ENCODE assay signal across 17 mouse cellular contexts in the genomic region with DNA sequence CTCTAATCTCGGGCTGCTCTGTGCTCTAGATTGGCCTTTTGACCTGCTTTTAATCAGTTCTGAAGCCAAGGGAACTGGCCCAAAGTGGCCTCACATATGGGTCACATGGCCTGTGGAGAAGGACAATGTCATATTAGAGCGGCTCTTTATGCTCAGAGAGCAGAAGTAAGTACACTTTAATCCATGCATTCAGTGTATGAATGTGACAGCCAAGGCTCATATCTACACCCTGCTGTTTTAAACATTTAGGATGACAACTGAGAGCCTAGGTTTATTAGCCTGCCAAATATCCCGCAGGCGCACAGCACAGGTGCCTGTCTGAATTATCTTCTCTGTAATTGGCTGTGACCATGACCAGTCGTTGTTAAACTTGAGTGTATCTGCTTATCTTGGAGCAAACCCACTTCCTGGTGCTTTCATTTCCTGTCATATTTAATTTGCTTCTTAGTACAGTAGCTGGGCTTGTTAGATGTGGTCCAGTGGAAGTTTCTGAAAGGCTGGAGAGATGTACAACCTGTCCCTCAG. TPM values are rescaled to one million over a fixed set of nuclear protein-coding genes. Genes with fewer than 3 reads are reported as not detected.
DNase-seq lines count a peak whose midpoint lies in the region; ATAC-seq lines count a peak whose summit lies in the region.
"Had no signal": no experiment of that assay in that cellular context is flagged by ENCODE, and none has a peak within 500 bp of the region (broad histone marks: within the 10 kb centered on the region; RNA-seq: fewer than 3 reads in every experiment).

No protein-coding gene starts in this region.

- H3K4me1 ChIP-seq in liver, embryonic 15.5 days (replicated peaks): peaks cover 70% of the 10 kb centered on the region
- peaks cover 9% of the 10 kb centered on the region for H3K4me1 ChIP-seq in heart, embryonic 11.5 days (ENCODE audit: control insufficient read depth, insufficient read depth, low read length)

- peak; percentile 31 for DNase-seq in left cerebral cortex, postnatal 4 days
- no peak for DNase-seq in left cerebral cortex, postnatal 14 days (ENCODE audit: low spot score in 2 of 2)
- peak; percentile 58 for DNase-seq in CD4-positive helper T cell, adult 2 months (ENCODE audit: low read depth, low spot score)
- peak; percentile 67 for DNase-seq in Muller cell, postnatal 12 days (ENCODE audit: inconsistent ontology term)
- DNase-seq in urinary bladder, adult 18-20 months (ENCODE audit: low spot score in 2 of 2): no peak
- no peak for DNase-seq in embryo, embryonic 10 days (ENCODE audit: low spot score)
- DNase-seq: adrenal gland, postnatal 25 days; cerebellum, postnatal 36 days; gastrocnemius, postnatal 25 days; kidney, postnatal 4 days; right cerebral cortex, adult 18-20 months had no signal

- 16% methylated on average over 5 of the region's 5 CpGs for WGBS in liver, embryonic 15.5 days (ENCODE audit: insufficient replicate concordance)
- 59% methylated on average over 5 of the region's 5 CpGs for WGBS in heart, embryonic 11.5 days (ENCODE audit: insufficient replicate concordance)

- no peak for ATAC-seq in liver, embryonic 15.5 days (ENCODE audit: insufficient read depth)
- no peak for ATAC-seq in heart, embryonic 11.5 days (replicated peaks; ENCODE audit: insufficient number of reproducible peaks, low FRiP score, low TSS enrichment)

- H3K36me3 ChIP-seq in liver, embryonic 15.5 days (replicated peaks): no peaks in the 10 kb centered on the region
- H3K36me3 ChIP-seq in heart, embryonic 11.5 days (ENCODE audit: control insufficient read depth, insufficient read depth, low read length): no peaks in the 10 kb centered on the region
- H3K36me3 ChIP-seq: forebrain, embryonic 12.5 days; hindbrain, embryonic 10.5 days; limb, embryonic 10.5 days; stomach, embryonic 15.5 days had no signal

- no peaks in the 10 kb centered on the region for H3K9me3 ChIP-seq in liver, embryonic 15.5 days (replicated peaks)
- no peaks in the 10 kb centered on the region for H3K9me3 ChIP-seq in heart, embryonic 11.5 days (replicated peaks; ENCODE audit: control insufficient read depth, low read length)
- H3K9me3 ChIP-seq: forebrain, embryonic 12.5 days; hindbrain, embryonic 10.5 days; limb, embryonic 10.5 days; stomach, embryonic 15.5 days had no signal

- no peak overlapping the region for H3K9ac ChIP-seq in liver, embryonic 15.5 days
- H3K9ac ChIP-seq in heart, embryonic 11.5 days (ENCODE audit: low read depth, low read length): no peak overlapping the region
- H3K9ac ChIP-seq: forebrain, embryonic 12.5 days; stomach, embryonic 15.5 days had no signal

- H3K27me3 ChIP-seq in liver, embryonic 15.5 days: no peaks in the 10 kb centered on the region
- no peaks in the 10 kb centered on the region for H3K27me3 ChIP-seq in heart, embryonic 11.5 days (ENCODE audit: control insufficient read depth, insufficient read depth, low read length)
- H3K27me3 ChIP-seq: stomach, embryonic 15.5 days had no signal

- no peak overlapping the region for H3K4me3 ChIP-seq in liver, embryonic 15.5 days (replicated peaks)
- H3K4me3 ChIP-seq in heart, embryonic 11.5 days (ENCODE audit: low read depth, low read length): no peak overlapping the region
- H3K4me3 ChIP-seq: forebrain, embryonic 12.5 days; hindbrain, embryonic 10.5 days; limb, embryonic 10.5 days; stomach, embryonic 15.5 days had no signal

- intact Hi-C loops in left cerebral cortex, postnatal 4 days (cut with DNase I): loop anchor here (10.0 kb wide), 1 partner anchor 203 kb away; no protein-coding TSS in a partner anchor
- intact Hi-C loops in left cerebral cortex, postnatal 14 days (cut with DNase I): loop anchor here (5.0 to 10.0 kb wide), 2 partner anchors 200 to 683 kb away; no protein-coding TSS in a partner anchor

- H3K27ac ChIP-seq in liver, embryonic 15.5 days (replicated peaks): peak overlapping the region; percentile 49
- no peak overlapping the region; the same call in 1 of the 2 replicates for H3K27ac ChIP-seq in heart, embryonic 11.5 days (ENCODE audit: low read depth, low read length)
- H3K27ac ChIP-seq: forebrain, embryonic 12.5 days; hindbrain, embryonic 10.5 days; limb, embryonic 10.5 days; stomach, embryonic 15.5 days had no signal

- H3K4me2 ChIP-seq in liver, embryonic 15.5 days: peak overlapping the region; percentile 13; the same call in 1 of the 2 replicates
- H3K4me2 ChIP-seq in heart, embryonic 11.5 days: no peak overlapping the region
- H3K4me2 ChIP-seq: forebrain, embryonic 12.5 days; stomach, embryonic 15.5 days had no signal

RNA-seq across cellular contexts. Expression of gene Pygl, which starts 0.8 kb away (rescaled TPM):
- total RNA-seq in left cerebral cortex, postnatal 4 days (2021): 1 to 10 TPM; 3.1 to 4.7 TPM
- 1 to 10 TPM; 2.2 to 3.1 TPM for total RNA-seq in left cerebral cortex, postnatal 14 days (2021)
- 85.0 and 106 TPM in 2 replicates for polyA plus RNA-seq in liver, embryonic 15.5 days (2015; fragmentation: Nextera tagmentation; extraction: Ambion mirVana)
- 34.7 and 42.3 TPM in 2 replicates for polyA plus RNA-seq in heart, embryonic 11.5 days (2014; fragmentation: Nextera tagmentation; extraction: Ambion mirVana)

Comparison
In these comparisons a context has a peak if more than half of its experiments do, and no peak if none do; other contexts are left out.
1. DNase-seq: peak in left cerebral cortex, postnatal 4 days (single experiment), CD4-positive helper T cell, adult 2 months (single experiment) and Muller cell, postnatal 12 days (single experiment); none in left cerebral cortex, postnatal 14 days (0 of 2), urinary bladder, adult 18-20 months (0 of 2) and embryo, embryonic 10 days (single experiment).